Mouse (Mus musculus) heart, adult 2 months (tissue): ENCODE measurements at regions not wholly inside any gene's neighbourhood (a gene's known extent, or its start where the extent isn't known, plus 50 kb on each side); places are given as distances from the start of the nearest gene placed in this dataset.

Experiments
- DNase-seq, 2 experiments: peaks; one replicate each; pipeline ENCODE4 v3.0.0; 2021
- H3K27ac ChIP-seq: fragments of 200-600 bp; 2 replicates; pipeline ENCODE4 v1.8.1; 2022
- H3K27me3 ChIP-seq: fragments of 200-500 bp; 2 replicates; pipeline ENCODE4 v1.6.1; 2012; ENCODE audit warnings: mild to moderate bottlenecking, low read length, inconsistent platforms, mixed read lengths; ENCODE audit not compliant: control insufficient read depth, insufficient read depth
- H3K36me3 ChIP-seq: fragments of 200-500 bp; 2 replicates; pipeline ENCODE4 v1.6.1; 2012; ENCODE audit warnings: low read length, inconsistent platforms; ENCODE audit not compliant: control insufficient read depth, insufficient read depth
- H3K4me1 ChIP-seq: fragments of 200-500 bp; 2 replicates; pipeline ENCODE4 v1.6.1; 2011; ENCODE audit warnings: low read length; ENCODE audit not compliant: control insufficient read depth, insufficient read depth
- H3K4me3 ChIP-seq: fragments of 200-600 bp; 2 replicates; pipeline ENCODE4 v1.8.1; 2022
- H3K79me2 ChIP-seq: fragments of 200-500 bp; replicated peaks from 2 replicates; pipeline ENCODE4 v1.6.1; 2012; ENCODE audit warnings: mild to moderate bottlenecking, inconsistent platforms, low read length, moderate library complexity, mixed read lengths; ENCODE audit not compliant: control insufficient read depth, insufficient read depth
- H3K9ac ChIP-seq: fragments of 200-500 bp; 2 replicates; pipeline ENCODE4 v1.6.1; 2012; ENCODE audit warnings: low read depth, mild to moderate bottlenecking, control low read depth, inconsistent platforms, low read length, mixed read lengths
- CTCF ChIP-seq: fragments of 200-600 bp; IDR thresholded peaks from 2 replicates; pipeline ENCODE4 v1.8.1; 2022; ENCODE audit warnings: antibody characterized with exemption, mild to moderate bottlenecking, moderate library complexity
- EP300 ChIP-seq: fragments of 200-500 bp; IDR thresholded peaks from 2 replicates; pipeline ENCODE4 v1.6.1; 2011; ENCODE audit warnings: low read depth, low read length, control low read depth; ENCODE audit not compliant: insufficient read depth
- POLR2A ChIP-seq: fragments of 200-500 bp; IDR thresholded peaks from 2 replicates; pipeline ENCODE4 v1.6.1; 2011; ENCODE audit warnings: mild to moderate bottlenecking, low read depth, low read length, control low read depth; ENCODE audit not compliant: insufficient read depth
- WGBS: fragments of 180-500 bp; shearing (Covaris S2); methylation state at CpG from one replicate; pipeline ENCODE4 v1.1.7; 2018; 5-methylcytosine and 5-hydroxymethylcytosine counted together
- intact Hi-C: fragments of 180-260 bp; cut with DNase I; formaldehyde crosslinking; loops from one replicate; pipeline ENCODE4 v1.15.1; 2025

GRCm38 (mm10) chr8:8324520-8324919 is 336.5 kb downstream of the Efnb2 start:
- Histone ChIP-seq H3K4me3 (no peak overlapping the region), H3K27ac (no peak overlapping the region), H3K36me3 (no peaks in the 10 kb centered on the region), H3K27me3 (no peaks in the 10 kb centered on the region), H3K9ac (no peak overlapping the region), H3K4me1 (peaks cover 1% of the 10 kb centered on the region), H3K79me2 (no peaks in the 10 kb centered on the region)
- no peak for DNase-seq
- intact Hi-C loops: no loop called here
- WGBS: 78% methylated on average over 5 of the region's 5 CpGs
- TF ChIP-seq POLR2A (no peak), CTCF (no peak), EP300 (no peak)

GRCm38 (mm10) chr8:8308253-8308652 is 352.8 kb downstream of the Efnb2 start:
- 79% methylated on average over 7 of the region's 7 CpGs for WGBS
- Histone ChIP-seq H3K9ac (no peak overlapping the region), H3K27ac (no peak overlapping the region), H3K4me3 (no peak overlapping the region), H3K4me1 (no peaks in the 10 kb centered on the region), H3K36me3 (no peaks in the 10 kb centered on the region), H3K27me3 (no peaks in the 10 kb centered on the region), H3K79me2 (no peaks in the 10 kb centered on the region)
- DNase-seq: no peak
- intact Hi-C loops: no loop called here
- TF ChIP-seq POLR2A: no peak
- TF ChIP-seq EP300: no peak
- TF ChIP-seq CTCF: no peak

- no peak overlapping the region for H3K4me3 ChIP-seq
These were observed 353.6 kb downstream of the Efnb2 start for GRCm38 (mm10) chr8:8307487-8307886.

GRCm38 (mm10) chr8:8299965-8300767 is 360.9 kb downstream of the Efnb2 start:
- WGBS: 68% methylated on average over 6 of the region's 6 CpGs
- no peak overlapping the region for H3K9ac ChIP-seq
- H3K36me3 ChIP-seq: no peaks in the 10 kb centered on the region
- H3K27me3 ChIP-seq: no peaks in the 10 kb centered on the region
- H3K27ac ChIP-seq: no peak overlapping the region
- intact Hi-C loops: no loop called here
- no peaks in the 10 kb centered on the region for H3K79me2 ChIP-seq
- no peak overlapping the region for H3K4me3 ChIP-seq
- TF ChIP-seq EP300: no peak
- no peak for TF ChIP-seq CTCF
- DNase-seq: no peak
- H3K4me1 ChIP-seq: no peaks in the 10 kb centered on the region

More at GRCm38 (mm10) chr8:8307487-8307886, 353.6 kb downstream of the Efnb2 start:
- no peak for TF ChIP-seq POLR2A
- TF ChIP-seq CTCF: no peak
- TF ChIP-seq EP300: no peak
- no peaks in the 10 kb centered on the region for H3K27me3 ChIP-seq
- intact Hi-C loops: no loop called here
- H3K9ac ChIP-seq: no peak overlapping the region
- H3K36me3 ChIP-seq: no peaks in the 10 kb centered on the region
- no peak for DNase-seq
- no peak overlapping the region for H3K27ac ChIP-seq
- no peaks in the 10 kb centered on the region for H3K4me1 ChIP-seq
- WGBS: 34% methylated on average over 9 of the region's 9 CpGs
- no peaks in the 10 kb centered on the region for H3K79me2 ChIP-seq

- Histone ChIP-seq H3K4me3 (no peak overlapping the region), H3K9ac (no peak overlapping the region), H3K36me3 (no peaks in the 10 kb centered on the region), H3K27me3 (no peaks in the 10 kb centered on the region), H3K27ac (no peak overlapping the region), H3K79me2 (no peaks in the 10 kb centered on the region), H3K4me1 (no peaks in the 10 kb centered on the region)
- no peak for TF ChIP-seq CTCF
- TF ChIP-seq EP300: no peak
- TF ChIP-seq POLR2A: no peak
- 67% methylated on average over 6 of the region's 6 CpGs for WGBS
- DNase-seq: no peak
- intact Hi-C loops: no loop called here
These were observed 368.3 kb downstream of the Efnb2 start for GRCm38 (mm10) chr8:8292577-8293247.

GRCm38 (mm10) chr8:8285876-8286275 is 375.2 kb downstream of the Efnb2 start:
- Histone ChIP-seq H3K27me3 (no peaks in the 10 kb centered on the region), H3K79me2 (no peaks in the 10 kb centered on the region), H3K4me1 (no peaks in the 10 kb centered on the region), H3K27ac (no peak overlapping the region), H3K36me3 (no peaks in the 10 kb centered on the region), H3K4me3 (no peak overlapping the region), H3K9ac (no peak overlapping the region)
- TF ChIP-seq POLR2A (no peak), EP300 (no peak)
- intact Hi-C loops: no loop called here
- WGBS: 73% methylated on average over 4 of the region's 4 CpGs
- no peak for DNase-seq
